Mouse (Mus musculus) spleen, postnatal 36 days (tissue): Measurements from ENCODE around the gene Olfr1170.

Source experiments
- DNase-seq, 2 experiments: peaks; one replicate each; pipeline ENCODE4 v3.0.0; 2022; ENCODE audit warnings: low spot score in 2 of 2, mixed read lengths in 1 of 2

Olfr1170 gene

GRCm38 (mm10) chr2:88228234-88228633 lies at the start of gene Olfr1170:
Olfr1170 (minus strand) TSS chr2:88228334.
- no peak for DNase-seq

- DNase-seq = no peak
These were observed 7.3 kb downstream of the Olfr1170 start for GRCm38 (mm10) chr2:88220784-88221183.

GRCm38 (mm10) chr2:88181580-88181979 lies 46.6 kb downstream of the Olfr1170 start, which contains the start of gene Olfr1168:
Olfr1168 (plus strand) TSS chr2:88181880.
- no peak for DNase-seq
